Mouse (Mus musculus) thymus, postnatal 36 days (tissue): ENCODE data around the gene Poc1b.

Experiments
- DNase-seq, 2 experiments: peaks; one replicate each; pipeline ENCODE4 v3.0.0; 2022; ENCODE audit warnings: mixed read lengths in 2 of 2

Poc1b gene

DNA sequence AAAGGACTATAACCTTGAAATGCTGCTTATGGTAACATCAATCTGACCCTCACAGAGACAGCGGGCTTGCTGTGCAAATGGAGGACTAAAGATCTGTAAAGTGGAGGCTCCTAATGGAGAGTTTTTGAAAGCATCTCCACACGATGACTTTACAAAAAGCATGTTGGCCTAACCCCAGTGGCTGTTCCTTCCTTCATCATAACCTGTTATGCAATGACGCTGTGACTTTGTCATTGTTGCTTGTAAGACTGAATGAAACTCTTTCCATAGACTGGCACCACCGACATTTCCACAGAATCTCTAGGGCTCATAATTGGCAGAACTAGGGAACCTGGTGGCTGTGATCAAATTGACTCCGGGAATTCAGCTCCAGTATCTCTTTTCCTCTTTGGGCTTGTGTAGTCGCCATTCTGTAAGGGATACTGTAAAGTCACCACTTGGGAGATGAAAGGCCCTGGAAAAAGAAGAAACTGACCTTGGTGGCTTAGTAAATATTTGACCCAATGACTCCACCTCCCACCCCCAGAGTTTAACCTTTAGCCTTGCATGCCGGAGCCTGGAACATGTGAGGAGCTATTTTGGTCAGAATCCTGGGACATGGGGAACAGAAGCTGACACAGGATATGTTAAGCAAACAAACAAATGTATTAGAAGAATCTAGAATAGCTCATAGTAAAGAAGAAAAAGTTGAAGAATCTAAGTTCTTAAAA, 125.8 kb downstream of the Poc1b start:
- no peak for DNase-seq

DNA sequence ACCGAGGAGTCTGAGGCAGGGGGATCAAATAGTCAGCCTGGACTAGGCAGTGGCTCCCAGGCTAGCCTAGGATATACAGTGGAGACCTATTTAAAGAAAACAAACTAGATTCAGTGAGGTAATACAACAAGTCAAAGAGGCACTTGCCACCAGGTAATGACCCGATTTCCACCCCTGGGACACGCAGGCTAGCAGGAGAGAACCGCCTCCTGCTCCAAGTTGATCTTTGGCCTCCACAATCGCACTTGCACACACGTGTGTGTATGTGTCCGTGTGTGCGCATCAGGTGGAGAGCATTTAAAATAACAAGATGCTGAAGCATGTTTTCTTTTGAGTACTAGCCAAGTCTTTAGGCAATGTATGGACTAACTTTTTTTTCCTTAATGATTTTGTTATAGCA, 127.5 kb downstream of the Poc1b start:
- no peak for DNase-seq

DNA sequence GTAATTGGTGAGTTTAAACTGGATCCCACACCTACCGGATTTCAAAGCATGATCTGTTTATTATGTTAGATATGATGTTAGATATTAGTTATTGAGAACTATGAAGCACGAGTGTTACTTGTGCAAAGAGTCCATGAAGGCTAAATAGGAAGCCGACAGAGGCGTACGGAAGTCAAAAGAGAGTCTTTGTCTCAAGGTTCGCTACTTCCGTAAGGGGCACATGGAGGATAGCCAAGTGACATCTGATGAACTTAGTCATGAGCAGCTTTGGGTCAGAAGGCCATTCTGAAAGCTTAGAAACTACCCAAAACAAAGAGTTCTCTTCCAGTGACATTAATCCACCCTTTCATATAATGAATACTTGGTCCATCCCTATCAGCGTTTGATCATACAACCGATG, 128.2 kb downstream of the Poc1b start:
- DNase-seq: no peak

DNA sequence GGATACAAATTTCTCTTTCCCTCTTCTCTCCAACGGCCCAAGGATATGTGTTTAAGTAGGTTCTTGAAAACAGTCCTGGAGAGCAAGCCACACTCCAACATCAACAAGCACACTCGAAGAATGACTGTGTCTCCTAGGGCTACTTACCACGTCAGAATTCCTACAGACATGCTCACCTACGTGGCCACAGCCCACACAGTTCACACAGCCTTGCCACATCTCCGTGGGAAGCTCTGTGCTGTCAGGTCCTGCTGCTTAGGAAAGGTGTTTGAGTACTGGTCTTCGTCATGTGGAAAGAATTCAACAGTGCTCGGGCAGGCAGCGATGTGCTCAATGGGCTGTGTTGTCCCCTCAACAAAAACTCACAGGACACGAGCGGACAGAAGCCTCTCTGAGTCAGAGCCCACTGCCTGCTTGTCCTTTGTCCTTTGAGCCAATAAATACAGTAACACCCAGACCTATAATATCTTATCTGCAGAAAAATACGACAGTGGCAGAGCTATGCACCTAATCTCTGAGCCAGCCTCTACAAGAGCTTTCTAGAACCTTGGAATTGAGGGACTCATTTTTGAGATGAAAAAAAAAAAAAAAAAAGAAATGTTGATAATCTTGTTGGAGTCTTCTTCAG, 130.5 kb downstream of the Poc1b start:
- DNase-seq: no peak

DNA sequence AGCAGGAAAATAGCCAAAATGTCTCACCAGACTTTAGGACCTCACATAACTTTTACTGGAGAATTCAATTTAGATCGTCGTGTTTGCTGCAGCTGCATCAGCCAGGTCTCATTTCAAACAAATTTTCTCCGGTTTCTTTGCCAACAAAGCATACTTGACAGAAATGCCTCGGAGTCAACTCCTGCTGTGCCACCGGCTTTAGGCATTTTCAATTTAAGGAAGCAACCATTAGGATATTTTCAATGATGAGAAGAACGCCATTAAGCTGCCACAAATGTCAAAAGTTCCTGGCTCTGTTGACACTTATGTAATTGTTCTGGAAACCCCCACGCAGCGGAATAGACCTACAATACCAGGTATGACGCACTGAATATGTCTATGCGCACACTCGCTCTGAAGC, 131.7 kb downstream of the Poc1b start:
- DNase-seq: no peak

DNA sequence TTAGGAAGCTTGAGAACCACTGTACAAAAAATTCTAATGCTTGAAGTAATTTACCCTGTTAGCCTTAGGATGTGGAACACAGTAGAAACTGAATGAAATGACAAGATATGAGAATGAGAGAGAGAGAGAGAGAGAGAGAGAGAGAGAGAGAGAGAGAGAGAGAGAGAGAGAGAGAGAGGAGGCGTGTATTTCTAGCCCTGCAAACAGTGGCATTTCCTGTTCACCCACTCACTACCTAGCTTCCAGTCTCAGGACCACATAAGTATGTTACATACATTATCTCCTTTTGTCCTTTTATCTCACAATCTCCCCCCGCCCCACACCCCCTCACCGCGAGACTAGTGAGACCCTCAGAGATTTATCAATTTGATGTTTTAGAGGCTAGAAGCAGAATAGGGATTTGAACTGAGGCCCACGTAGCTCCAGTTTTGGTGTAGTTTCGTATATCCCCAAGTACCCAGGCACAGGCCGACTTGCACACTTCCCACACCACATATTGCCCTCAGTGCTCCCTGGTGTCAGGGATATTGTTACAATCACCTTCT, 134.5 kb downstream of the Poc1b start:
- peak; percentile 59 to 66 for DNase-seq

DNA sequence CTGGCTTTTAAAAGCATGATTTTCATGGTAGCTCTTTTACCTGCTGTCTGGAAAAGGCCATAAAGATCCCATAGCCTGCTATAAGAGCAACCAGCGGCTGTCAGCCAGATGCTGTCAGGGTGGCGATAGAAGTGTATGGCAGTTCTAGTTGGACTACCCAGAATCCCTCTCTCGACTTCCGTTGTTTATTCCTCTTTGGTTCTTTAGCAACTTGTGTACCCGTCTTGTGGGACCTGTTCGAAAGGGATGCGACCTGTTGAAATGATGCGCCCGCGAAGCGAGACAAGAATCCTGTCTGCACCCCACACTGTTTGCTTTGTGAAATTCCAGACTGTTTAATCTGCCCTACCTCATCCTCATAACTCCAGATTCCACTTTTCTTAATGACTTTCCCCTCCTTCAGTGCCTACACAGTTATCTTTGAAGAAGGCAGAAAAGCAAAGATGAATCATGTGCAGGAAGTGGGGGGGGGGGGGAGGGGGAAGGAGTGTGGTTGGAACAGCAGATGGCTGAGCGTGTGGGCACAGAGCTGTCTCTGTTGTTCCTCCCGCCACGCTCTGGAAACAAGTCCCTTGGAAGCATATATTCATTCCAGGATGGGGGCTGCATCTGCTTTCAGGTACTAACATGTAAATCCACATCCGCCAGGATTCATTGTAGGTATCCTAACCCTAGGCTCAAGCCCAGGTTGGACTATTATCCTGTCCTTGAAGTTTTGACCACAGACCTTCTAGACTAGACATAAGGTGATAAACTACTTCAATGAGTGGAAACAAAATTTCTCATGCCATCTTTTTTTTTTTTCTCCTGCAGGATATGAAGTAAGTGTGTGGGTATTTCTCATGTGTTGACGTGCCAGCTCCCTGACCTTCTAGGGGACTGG, 135.2 kb downstream of the Poc1b start:
- peak; percentile 75 to 76 for DNase-seq

DNA sequence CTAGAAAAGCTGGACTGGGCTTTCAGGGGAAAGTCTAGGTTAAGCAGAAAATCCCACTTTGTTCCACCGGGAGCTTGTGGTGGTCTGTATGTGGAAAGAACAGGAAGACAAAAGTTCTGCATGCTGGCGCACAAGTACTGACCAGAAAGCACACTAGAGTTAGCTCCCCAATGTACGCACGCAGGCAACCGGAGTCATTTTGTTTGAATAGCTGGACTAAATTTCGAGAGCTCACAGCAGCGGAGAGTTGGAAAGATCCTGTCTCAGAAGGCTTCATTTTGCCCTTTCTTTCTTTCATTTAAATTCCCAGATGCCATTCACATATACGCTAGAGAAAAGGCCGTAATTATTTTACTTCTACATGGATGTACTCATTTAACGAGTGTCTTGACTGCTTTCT, 135.9 kb downstream of the Poc1b start:
- DNase-seq: peak; percentile 24 to 32

DNA sequence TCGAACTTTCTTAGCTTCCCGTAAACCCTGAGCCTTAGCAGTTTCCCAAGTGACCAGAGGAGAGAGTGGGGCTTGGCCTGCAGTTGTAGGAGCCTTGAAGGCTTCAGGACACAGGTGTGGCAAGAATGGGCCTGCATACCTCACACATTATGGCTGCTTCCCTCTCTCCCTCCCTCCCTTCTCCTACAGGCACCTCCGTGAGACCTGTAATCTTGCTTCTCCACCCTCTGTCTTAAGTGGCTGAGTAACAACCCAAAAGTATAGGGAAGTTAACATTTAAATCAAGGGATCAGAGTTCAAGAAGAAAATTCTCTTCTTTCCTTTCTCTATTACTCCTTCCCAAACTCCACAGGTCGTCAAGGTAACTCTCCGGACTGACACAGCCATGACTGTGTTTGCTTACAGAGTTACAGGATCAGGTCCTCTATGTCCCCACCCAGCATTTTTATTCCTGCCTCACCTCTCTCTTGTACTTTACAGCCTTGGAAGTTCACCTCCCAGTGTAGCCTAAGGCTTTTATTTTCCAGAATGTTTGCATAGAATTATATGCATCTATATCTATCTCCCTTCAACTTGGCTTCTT, 137.2 kb downstream of the Poc1b start:
- DNase-seq: no peak

- no peak for DNase-seq
Measured at GRCm38 (mm10) chr10:99244655-99245260, 137.9 kb downstream of the Poc1b start.

GRCm38 (mm10) chr10:99246797-99247508, 140.1 kb downstream of the Poc1b start:
- DNase-seq: no peak
